Mouse (Mus musculus) G1E (cell line): ENCODE measurements around the gene Tbl1xr1. TPM values are rescaled to one million over a fixed set of nuclear protein-coding genes. Genes with fewer than 3 reads are reported as not detected.

Experiments used
- ATAC-seq: 2 replicates; pipeline ENCODE4 v1.8.0; 2016; ENCODE audit warnings: mild to moderate bottlenecking; ENCODE audit not compliant: insufficient number of reproducible peaks, poor library complexity, low FRiP score, severe bottlenecking; ENCODE audit errors: extremely low read depth
- DNase-seq: peaks from one replicate; pipeline ENCODE4 v3.0.0; 2012; ENCODE audit warnings: low spot score
- H3K27me3 ChIP-seq: 2 replicates; pipeline ENCODE4 v1.6.1; 2012; ENCODE audit warnings: mild to moderate bottlenecking, low read length, inconsistent platforms; ENCODE audit not compliant: insufficient read depth
- H3K36me3 ChIP-seq: replicated peaks from 2 replicates; pipeline ENCODE3; 2012; ENCODE audit warnings: mild to moderate bottlenecking, inconsistent platforms
- H3K4me1 ChIP-seq: 2 replicates; pipeline ENCODE4 v1.6.1; 2012; ENCODE audit warnings: low read depth, low read length, inconsistent platforms, mixed read lengths; ENCODE audit not compliant: insufficient read depth
- H3K4me3 ChIP-seq: 2 replicates; pipeline ENCODE4 v1.5.1; 2012; ENCODE audit warnings: low read depth, mild to moderate bottlenecking, inconsistent platforms, low read length, moderate library complexity, mixed read lengths
- H3K9me3 ChIP-seq: replicated peaks from 2 replicates; pipeline ENCODE4 v1.6.1; 2012; ENCODE audit warnings: inconsistent platforms
- CTCF ChIP-seq: IDR thresholded peaks from 2 replicates; pipeline ENCODE4 v1.5.1; 2012; ENCODE audit warnings: low read depth, low read length, inconsistent platforms, mixed read lengths
- GATA1 ChIP-seq: IDR thresholded peaks from 2 replicates; pipeline ENCODE4 v1.6.1; 2012; ENCODE audit warnings: borderline replicate concordance, low read length, inconsistent platforms, mixed read lengths
- GATA2 ChIP-seq: IDR thresholded peaks from 2 replicates; pipeline ENCODE4 v1.6.1; 2012; ENCODE audit warnings: low read depth, low read length, inconsistent platforms, borderline replicate concordance
- POLR2AphosphoS5 ChIP-seq: IDR thresholded peaks from 2 replicates; pipeline ENCODE4 v1.6.1; 2012; ENCODE audit warnings: low read depth, low read length, inconsistent platforms; ENCODE audit not compliant: insufficient replicate concordance
- TAL1 ChIP-seq: conservative IDR thresholded peaks from 2 replicates; pipeline ENCODE4 v1.6.1; 2012; ENCODE audit warnings: low read depth, low read length, inconsistent platforms, mixed read lengths
- polyA plus RNA-seq: library from polyadenylated mRNA; stranded (reverse); fragments of >175 nt; gene quantifications from 2 replicates; pipeline ENCODE4 v1.2.3, GENCODE M21; 2012
- total RNA-seq, 2 experiments: library from RNA; stranded (forward) in 1 of 2; stranded (reverse) in 1 of 2; fragments of 200-1000 nt in 1 of 2; fragments of >200 nt in 1 of 2; fragmentation: Nextera tagmentation in 1 of 2; gene quantifications; 2 replicates each; pipeline ENCODE4 v1.2.3; 2014 to 2017

The Tbl1xr1 gene
- total and polyA plus RNA-seq, 3 experiments: 25.9 to 95.8 (median 53.5) TPM

GRCm38 (mm10) chr3:22105471-22105870 is 29.0 kb downstream of the Tbl1xr1 start:
- ATAC-seq (no peak), DNase-seq (no peak)
- no peaks in the 10 kb centered on the region for H3K27me3 ChIP-seq
- TF ChIP-seq CTCF (no peak), POLR2AphosphoS5 (no peak), TAL1 (no peak), GATA2 (no peak), GATA1 (no peak)
- H3K36me3 ChIP-seq: peaks cover 61% of the 10 kb centered on the region
- H3K4me3 ChIP-seq: no peak overlapping the region
- peaks cover 14% of the 10 kb centered on the region for H3K4me1 ChIP-seq
- H3K9me3 ChIP-seq: no peaks in the 10 kb centered on the region

GRCm38 (mm10) chr3:22108013-22108412 is 31.6 kb downstream of the Tbl1xr1 start:
- Histone ChIP-seq H3K9me3 (no peaks in the 10 kb centered on the region; the same call in 1 of the 2 replicates), H3K36me3 (peaks cover 46% of the 10 kb centered on the region), H3K4me3 (no peak overlapping the region), H3K4me1 (peaks cover 16% of the 10 kb centered on the region), H3K27me3 (no peaks in the 10 kb centered on the region)
- no peak for DNase-seq
- no peak for ATAC-seq
- TF ChIP-seq POLR2AphosphoS5 (no peak), GATA2 (no peak), CTCF (no peak), TAL1 (no peak), GATA1 (no peak)

- peaks cover 25% of the 10 kb centered on the region for H3K4me1 ChIP-seq
- H3K27me3 ChIP-seq: no peaks in the 10 kb centered on the region
- H3K36me3 ChIP-seq: peaks cover 40% of the 10 kb centered on the region
- ATAC-seq (no peak), DNase-seq (no peak)
- no peaks in the 10 kb centered on the region; the same call in 1 of the 2 replicates for H3K9me3 ChIP-seq
- no peak for TF ChIP-seq TAL1
- TF ChIP-seq CTCF: no peak
- TF ChIP-seq GATA2: no peak
- TF ChIP-seq GATA1: no peak
- no peak for TF ChIP-seq POLR2AphosphoS5
- no peak overlapping the region for H3K4me3 ChIP-seq
Observed at GRCm38 (mm10) chr3:22109651-22110050, 33.2 kb downstream of the Tbl1xr1 start.

- Histone ChIP-seq H3K9me3 (no peaks in the 10 kb centered on the region; the same call in 1 of the 2 replicates), H3K4me1 (peaks cover 31% of the 10 kb centered on the region), H3K36me3 (peaks cover 24% of the 10 kb centered on the region), H3K27me3 (no peaks in the 10 kb centered on the region), H3K4me3 (no peak overlapping the region)
- TF ChIP-seq GATA1 (no peak), GATA2 (no peak), CTCF (no peak), TAL1 (no peak), POLR2AphosphoS5 (no peak)
- DNase-seq (no peak), ATAC-seq (no peak; the same call in 1 of the 2 replicates)
Observed at GRCm38 (mm10) chr3:22113773-22114172, 37.3 kb downstream of the Tbl1xr1 start.

GRCm38 (mm10) chr3:22115221-22115620 is 38.8 kb downstream of the Tbl1xr1 start:
- TF ChIP-seq POLR2AphosphoS5: no peak
- no peak for TF ChIP-seq TAL1
- TF ChIP-seq GATA1: no peak
- TF ChIP-seq GATA2: no peak
- no peak for TF ChIP-seq CTCF
- no peak overlapping the region for H3K4me3 ChIP-seq
- peaks cover 29% of the 10 kb centered on the region for H3K36me3 ChIP-seq
- peaks cover 35% of the 10 kb centered on the region for H3K4me1 ChIP-seq
- DNase-seq: no peak
- ATAC-seq: no peak
- H3K9me3 ChIP-seq: no peaks in the 10 kb centered on the region; the same call in 1 of the 2 replicates
- H3K27me3 ChIP-seq: no peaks in the 10 kb centered on the region

GRCm38 (mm10) chr3:22115678-22116077 is 39.2 kb downstream of the Tbl1xr1 start:
- Histone ChIP-seq H3K4me3 (no peak overlapping the region), H3K4me1 (peaks cover 38% of the 10 kb centered on the region), H3K27me3 (no peaks in the 10 kb centered on the region), H3K9me3 (no peaks in the 10 kb centered on the region; the same call in 1 of the 2 replicates), H3K36me3 (peaks cover 31% of the 10 kb centered on the region)
- DNase-seq (no peak), ATAC-seq (no peak)
- TF ChIP-seq GATA2 (no peak), TAL1 (no peak), GATA1 (no peak), CTCF (no peak), POLR2AphosphoS5 (no peak)
